Mouse (Mus musculus): ENCODE measurements around the gene Nt5c1a. TPM values are rescaled to one million over a fixed set of nuclear protein-coding genes. Genes with fewer than 3 reads are reported as not detected.

Gene Nt5c1a
- polyA plus RNA-seq, 1 experiment from 2014 or later: not detected

DNA sequence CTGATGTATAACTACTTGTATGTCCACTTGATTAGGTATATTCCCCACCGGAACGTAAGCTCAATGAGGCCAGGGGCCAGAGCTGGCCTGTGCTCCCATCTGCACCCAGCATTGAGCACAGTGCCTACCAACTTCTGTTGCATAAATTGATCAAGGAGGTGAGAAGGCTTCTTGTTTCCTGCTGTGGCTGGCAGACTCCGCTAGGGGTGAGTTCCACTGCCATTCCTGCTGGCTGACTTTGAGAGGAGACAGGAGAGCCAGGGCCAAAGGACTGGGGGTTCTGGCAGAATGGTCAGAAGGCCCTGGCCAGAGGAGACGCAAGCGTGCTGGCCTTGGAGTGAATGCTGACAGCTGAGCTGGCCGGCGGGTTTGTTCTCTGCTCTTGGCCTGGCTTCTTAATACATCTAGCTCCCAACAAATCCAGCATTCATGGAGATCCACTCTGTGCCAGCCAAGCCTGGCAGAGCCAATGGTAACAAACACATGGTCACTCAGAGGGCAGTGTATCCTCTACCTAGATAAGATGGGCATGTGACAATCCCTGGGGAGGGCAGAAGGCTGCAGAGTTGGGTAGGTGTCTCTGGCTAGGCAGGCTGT lies 47.8 kb downstream of the Nt5c1a start:
- H3K27ac ChIP-seq: no peak overlapping the region
- no peaks in the 10 kb centered on the region for H3K36me3 ChIP-seq (ENCODE audit: inconsistent target)
- no peaks in the 10 kb centered on the region for H3K79me2 ChIP-seq (ENCODE audit: inconsistent target)
- 89% methylated on average over 7 of the region's 7 CpGs for WGBS (ENCODE audit: missing documents)
- H3K4me3 ChIP-seq (ENCODE audit: inconsistent target): no peak overlapping the region

DNA sequence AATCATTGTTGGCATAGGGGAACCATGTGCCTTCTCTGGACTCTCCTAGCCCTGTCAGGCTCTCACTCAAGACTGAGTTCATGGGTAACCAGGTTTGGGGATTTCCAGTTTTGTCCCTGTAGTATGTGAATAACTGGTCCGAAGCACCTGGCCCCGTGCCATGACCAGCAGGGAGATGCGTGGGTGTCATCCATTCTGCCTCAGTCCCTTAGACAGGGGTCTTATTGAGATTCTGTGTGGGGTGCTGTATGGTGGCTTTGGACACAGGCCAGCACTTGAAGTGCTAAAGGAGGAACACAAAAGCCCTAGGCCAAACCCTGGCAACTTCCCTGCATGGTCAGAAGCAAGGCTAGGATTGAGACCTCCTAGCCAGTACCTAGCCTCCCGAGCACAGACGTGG lies 50.9 kb downstream of the Nt5c1a start:
- Histone ChIP-seq H3K36me3 (ENCODE audit: inconsistent target) (no peaks in the 10 kb centered on the region), H3K4me3 (ENCODE audit: inconsistent target) (no peak overlapping the region), H3K79me2 (ENCODE audit: inconsistent target) (no peaks in the 10 kb centered on the region), H3K27ac (no peak overlapping the region)
- WGBS (ENCODE audit: missing documents): 77% methylated on average over 5 of the region's 5 CpGs

DNA sequence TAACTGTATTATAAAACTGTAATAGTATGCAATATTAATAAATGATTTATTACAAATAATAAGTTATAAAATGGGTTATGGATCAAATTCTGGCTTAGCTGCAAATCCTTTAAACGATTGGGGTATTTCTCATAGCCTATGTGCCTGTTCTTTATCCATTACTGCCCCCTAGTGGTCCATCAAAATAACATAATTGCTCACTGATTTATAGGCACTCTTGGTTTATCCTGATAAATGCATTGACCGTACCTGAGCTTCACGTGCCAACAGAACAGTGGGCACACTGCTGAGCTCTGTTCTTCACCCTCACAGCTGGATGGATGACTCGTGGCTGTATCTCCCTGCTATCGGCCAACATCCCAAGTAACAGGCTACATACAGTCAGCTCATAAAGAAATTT lies 53.3 kb downstream of the Nt5c1a start:
- H3K27ac ChIP-seq: no peak overlapping the region
- no peaks in the 10 kb centered on the region for H3K79me2 ChIP-seq (ENCODE audit: inconsistent target)
- WGBS (ENCODE audit: missing documents): 16% methylated on average over 5 of the region's 5 CpGs
- no peak overlapping the region for H3K4me3 ChIP-seq (ENCODE audit: inconsistent target)
- no peaks in the 10 kb centered on the region for H3K36me3 ChIP-seq (ENCODE audit: inconsistent target)

DNA sequence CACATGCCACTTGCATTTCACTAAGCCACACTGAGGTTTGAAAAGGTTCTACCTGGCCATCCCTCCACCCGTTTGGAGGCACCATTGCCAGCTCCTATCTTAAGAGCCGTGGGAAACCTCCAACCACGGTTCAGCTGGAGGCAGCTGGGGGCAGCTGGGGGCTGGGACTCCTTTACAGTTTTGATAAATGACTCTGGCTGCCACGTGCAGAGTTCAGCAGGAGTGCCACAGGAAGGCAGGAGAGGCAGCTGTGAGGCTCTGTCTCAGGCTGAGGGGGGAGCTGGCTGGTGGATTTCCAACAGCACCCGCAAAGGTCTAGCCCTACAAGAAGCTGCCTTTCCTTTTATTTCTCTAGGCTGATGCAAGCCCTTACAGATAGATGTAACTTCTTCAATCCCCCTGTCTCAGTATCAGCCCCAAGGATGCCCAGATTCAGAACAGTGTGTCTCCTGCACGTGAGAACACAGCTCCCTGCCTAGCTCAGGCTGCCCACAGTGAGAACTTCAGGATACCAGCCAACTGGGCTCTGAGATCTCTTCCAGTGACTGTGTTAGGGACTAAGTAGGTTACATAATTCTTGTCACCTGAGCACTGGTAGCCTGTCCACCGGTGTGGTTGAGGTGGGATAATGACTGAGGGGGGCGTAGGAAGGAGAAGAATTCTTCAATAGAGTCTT lies 58.9 kb downstream of the Nt5c1a start:
- Histone ChIP-seq H3K79me2 (ENCODE audit: inconsistent target) (no peaks in the 10 kb centered on the region), H3K27ac (no peak overlapping the region), H3K4me3 (ENCODE audit: inconsistent target) (no peak overlapping the region), H3K36me3 (ENCODE audit: inconsistent target) (no peaks in the 10 kb centered on the region)
- 14% methylated on average over 8 of the region's 8 CpGs for WGBS (ENCODE audit: missing documents)

DNA sequence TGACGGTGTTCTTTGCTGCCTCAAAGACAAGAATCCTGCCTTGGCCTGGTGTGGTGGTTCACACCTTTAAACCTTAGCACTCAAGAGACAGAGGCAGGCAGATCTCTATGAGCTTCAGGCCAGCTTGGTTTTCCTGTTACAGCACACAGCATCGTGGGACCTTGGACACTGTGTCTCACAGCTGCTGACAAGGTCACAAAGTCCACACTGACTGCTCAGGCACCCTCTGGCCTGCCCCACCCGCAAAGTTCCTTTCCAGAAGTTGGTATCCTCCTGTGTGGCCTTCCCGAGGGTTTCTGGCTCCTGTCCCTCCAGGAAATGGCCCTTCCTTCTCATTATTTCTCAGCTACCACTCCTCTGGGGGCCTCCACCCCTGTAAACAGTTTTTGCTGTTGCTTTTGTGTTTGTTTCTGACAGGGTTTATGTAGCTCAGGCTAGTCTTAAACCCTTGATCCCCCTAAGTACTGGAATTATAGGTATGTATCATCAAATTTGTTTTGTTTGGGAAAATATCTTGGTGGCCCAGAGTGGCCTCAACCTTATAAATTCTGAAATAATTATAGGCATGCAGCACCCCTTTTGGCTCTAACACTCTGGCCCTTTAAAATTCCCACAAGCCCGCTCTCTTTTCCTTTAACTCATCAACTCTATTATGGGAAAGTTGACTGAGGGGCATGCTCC lies 60.6 kb downstream of the Nt5c1a start, which contains the start of gene Pabpc4:
Gene Pabpc4, plus strand, starts transcription at position 631 of the 681 bp plus-strand sequence.
- no peaks in the 10 kb centered on the region for H3K79me2 ChIP-seq (ENCODE audit: inconsistent target)
- 59% methylated on average over 5 of the region's 5 CpGs for WGBS (ENCODE audit: missing documents)
- H3K27ac ChIP-seq: no peak within 1 kb of the TSS
- no peak within 1 kb of the TSS for H3K4me3 ChIP-seq (ENCODE audit: inconsistent target)
- H3K36me3 ChIP-seq (ENCODE audit: inconsistent target): no peaks in the 10 kb centered on the region

Other genes with a start within 250 kb of the Nt5c1a start
- not detected in 3 replicates for gene Mfsd2a, start 240.3 kb upstream of the Nt5c1a start, polyA plus RNA-seq (2018)
- 0.07 to 0.16 TPM (median 0.09 TPM) in 3 replicates for gene Mycl, start 205.9 kb upstream of the Nt5c1a start, polyA plus RNA-seq (2018)
- 5.4 to 8.2 TPM (median 7.6 TPM) in 3 replicates for gene Trit1, start 184.9 kb upstream of the Nt5c1a start, polyA plus RNA-seq (2018)
- not detected in 3 replicates for gene Bmp8b, start 96.3 kb upstream of the Nt5c1a start, polyA plus RNA-seq (2018)
- not detected in 3 replicates for gene Oxct2b, start 85.2 kb upstream of the Nt5c1a start, polyA plus RNA-seq (2018)
- 15.4 to 29.9 TPM (median 15.6 TPM) in 3 replicates for gene Ppie, start 61.6 kb upstream of the Nt5c1a start, polyA plus RNA-seq (2018)
- not detected in 3 replicates for gene Hpcal4, start 18.3 kb upstream of the Nt5c1a start, polyA plus RNA-seq (2018)
- gene Heyl, start 32.1 kb downstream of the Nt5c1a start, polyA plus RNA-seq (2018): not detected in 3 replicates
- gene Pabpc4, start 60.8 kb downstream of the Nt5c1a start, polyA plus RNA-seq (2018): 18.6 to 41.2 TPM (median 28.6 TPM) in 3 replicates
- not detected in 3 replicates for gene Oxct2a, start 122.1 kb downstream of the Nt5c1a start, polyA plus RNA-seq (2018)
- not detected in 3 replicates for gene Bmp8a, start 141.7 kb downstream of the Nt5c1a start, polyA plus RNA-seq (2018)